Mouse (Mus musculus): ENCODE results near the gene Zfand2a. TPM values are rescaled to one million over a fixed set of nuclear protein-coding genes. Genes with fewer than 3 reads are reported as not detected.

The Zfand2a gene
- polyA plus RNA-seq, 1 experiment from 2014 or later, result 2.7 TPM

DNA sequence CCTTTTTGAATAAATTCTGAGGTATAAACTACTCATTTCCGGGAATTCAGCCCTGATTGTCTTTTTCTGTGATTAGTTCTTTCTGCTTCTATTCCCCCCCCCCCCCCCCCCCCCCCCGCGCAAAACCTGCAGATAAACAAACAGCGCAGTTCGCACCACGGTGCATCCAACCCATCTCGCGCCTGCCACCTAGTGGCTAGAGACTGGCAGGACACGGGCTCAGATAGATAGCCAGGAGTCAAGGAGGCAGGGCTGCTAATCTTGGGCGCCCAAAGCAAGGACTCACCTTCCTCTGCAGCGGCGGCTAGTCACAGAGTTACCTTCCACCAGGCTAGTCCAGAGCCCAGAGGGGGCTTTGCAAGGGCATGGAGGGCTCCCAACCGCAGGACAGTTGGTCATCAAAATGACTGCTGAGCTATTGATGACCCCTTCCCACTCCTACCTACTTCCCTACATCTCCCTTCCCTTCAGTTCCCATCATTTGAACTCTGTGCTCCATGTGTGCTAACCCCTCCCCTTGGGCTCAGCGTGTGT, 20.8 kb upstream of the Zfand2a start:
- H3K27me3 ChIP-seq (ENCODE audit: control insufficient read depth, insufficient read depth, low read depth, low read length), result peaks cover 5% of the 10 kb centered on the region; the same call in 1 of the 2 replicates

DNA sequence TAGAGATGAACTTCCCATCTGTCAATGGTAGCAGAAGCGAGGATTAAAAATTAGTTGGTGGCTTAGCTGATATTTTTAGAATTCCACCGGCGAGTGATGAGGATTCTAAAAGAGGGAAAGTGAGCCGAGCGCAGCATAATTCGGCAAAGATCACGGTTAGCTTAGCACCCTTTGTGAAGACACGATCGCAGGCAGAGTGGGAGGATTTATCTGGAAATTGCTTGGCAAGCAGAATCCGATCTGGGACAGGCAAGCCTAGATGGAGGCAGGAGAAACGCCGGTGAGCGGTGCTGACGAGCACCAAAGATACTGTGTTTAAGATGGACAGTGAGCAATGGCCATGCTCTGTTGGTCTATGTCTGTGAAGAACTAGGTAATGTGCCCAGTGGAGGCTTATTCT, 17.9 kb upstream of the Zfand2a start:
- peaks cover 2% of the 10 kb centered on the region; the same call in 1 of the 2 replicates for H3K27me3 ChIP-seq (ENCODE audit: control insufficient read depth, insufficient read depth, low read depth, low read length)
- 76% methylated on average over 14 of the region's 14 CpGs for WGBS (ENCODE audit: insufficient replicate concordance)
- H3K36me3 ChIP-seq (ENCODE audit: control insufficient read depth, insufficient read depth), result no peaks in the 10 kb centered on the region
- no peaks in the 10 kb centered on the region for H3K4me1 ChIP-seq (ENCODE audit: control insufficient read depth, low read depth, low read length)
- H3K27ac ChIP-seq (ENCODE audit: low read length), result no peak overlapping the region
- H3K9ac ChIP-seq (ENCODE audit: low read depth, low read length), result no peak overlapping the region
- ATAC-seq (ENCODE audit: low read depth), result no peak
- no peaks in the 10 kb centered on the region for H3K9me3 ChIP-seq (replicated peaks; ENCODE audit: control insufficient read depth, low read length)
- H3K4me3 ChIP-seq (ENCODE audit: low read depth, low read length), result no peak overlapping the region
- no peak overlapping the region for H3K4me2 ChIP-seq (ENCODE audit: low read depth, low read length)

More for the DNA sequence above, 20.8 kb upstream of the Zfand2a start:
- no peak overlapping the region for H3K4me3 ChIP-seq (ENCODE audit: low read depth, low read length)
- no peaks in the 10 kb centered on the region for H3K4me1 ChIP-seq (ENCODE audit: control insufficient read depth, low read depth, low read length)
- no peak for ATAC-seq (ENCODE audit: low read depth)
- no peaks in the 10 kb centered on the region for H3K36me3 ChIP-seq (ENCODE audit: control insufficient read depth, insufficient read depth)
- no peak overlapping the region for H3K4me2 ChIP-seq (ENCODE audit: low read depth, low read length)
- H3K27ac ChIP-seq (ENCODE audit: low read length), result no peak overlapping the region
- no peak overlapping the region for H3K9ac ChIP-seq (ENCODE audit: low read depth, low read length)
- WGBS (ENCODE audit: insufficient replicate concordance), result 2% methylated on average over 12 of the region's 14 CpGs
- no peaks in the 10 kb centered on the region for H3K9me3 ChIP-seq (replicated peaks; ENCODE audit: control insufficient read depth, low read length)

DNA sequence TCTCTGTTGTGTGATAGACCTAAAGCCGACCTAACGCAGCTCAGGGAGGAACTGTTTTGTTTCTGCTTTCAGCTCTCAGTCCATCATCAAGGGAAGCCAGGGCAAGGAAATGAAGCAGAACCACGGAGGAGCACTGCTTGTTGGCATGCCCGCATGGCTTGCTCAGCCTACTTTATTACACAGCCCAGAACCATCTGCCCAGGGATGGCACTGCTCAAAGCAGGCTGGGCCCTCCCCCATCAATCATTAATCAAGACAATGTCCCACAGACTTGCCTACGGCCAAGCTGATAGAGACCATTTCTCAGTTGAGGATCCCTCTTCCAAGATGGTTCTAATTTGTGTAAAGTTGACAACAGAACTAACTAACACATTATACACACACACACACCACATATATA, 14.4 kb upstream of the Zfand2a start:
- H3K4me1 ChIP-seq (ENCODE audit: control insufficient read depth, low read depth, low read length), result no peaks in the 10 kb centered on the region
- H3K27me3 ChIP-seq (ENCODE audit: control insufficient read depth, insufficient read depth, low read depth, low read length), result peaks cover 7% of the 10 kb centered on the region
- H3K36me3 ChIP-seq (ENCODE audit: control insufficient read depth, insufficient read depth), result no peaks in the 10 kb centered on the region
- no peak overlapping the region for H3K4me3 ChIP-seq (ENCODE audit: low read depth, low read length)
- H3K27ac ChIP-seq (ENCODE audit: low read length), result no peak overlapping the region
- 28% methylated on average over 5 of the region's 5 CpGs for WGBS (ENCODE audit: insufficient replicate concordance)
- no peak overlapping the region for H3K9ac ChIP-seq (ENCODE audit: low read depth, low read length)
- no peaks in the 10 kb centered on the region for H3K9me3 ChIP-seq (replicated peaks; ENCODE audit: control insufficient read depth, low read length)
- H3K4me2 ChIP-seq (ENCODE audit: low read depth, low read length), result no peak overlapping the region
- ATAC-seq (ENCODE audit: low read depth), result no peak

DNA sequence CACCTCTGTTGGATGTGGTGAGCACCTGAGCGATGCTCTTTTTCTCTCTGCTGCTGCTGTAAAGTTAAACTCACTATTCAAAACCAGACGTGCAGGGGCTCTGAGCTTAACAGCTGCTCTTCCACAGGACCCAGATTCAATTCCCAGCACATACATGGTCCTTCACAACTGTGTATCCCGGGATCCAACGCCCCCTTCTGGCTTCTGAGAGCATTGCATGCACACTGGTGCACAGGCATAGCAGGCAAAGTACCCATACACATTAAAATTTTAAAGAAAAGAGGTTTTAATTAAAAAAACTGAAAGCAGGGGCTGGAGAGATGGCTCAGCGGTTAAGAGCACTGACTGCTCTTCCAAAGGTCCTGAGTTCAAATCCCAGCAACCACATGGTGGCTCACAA, 12.6 kb upstream of the Zfand2a start:
- no peak overlapping the region for H3K9ac ChIP-seq (ENCODE audit: low read depth, low read length)
- H3K27me3 ChIP-seq (ENCODE audit: control insufficient read depth, insufficient read depth, low read depth, low read length), result peaks cover 7% of the 10 kb centered on the region
- WGBS (ENCODE audit: insufficient replicate concordance), result 44% methylated on average over 5 of the region's 5 CpGs
- ATAC-seq (ENCODE audit: low read depth), result no peak
- H3K4me2 ChIP-seq (ENCODE audit: low read depth, low read length), result no peak overlapping the region
- no peak overlapping the region for H3K4me3 ChIP-seq (ENCODE audit: low read depth, low read length)
- no peaks in the 10 kb centered on the region for H3K4me1 ChIP-seq (ENCODE audit: control insufficient read depth, low read depth, low read length)
- no peak overlapping the region for H3K27ac ChIP-seq (ENCODE audit: low read length)
- no peaks in the 10 kb centered on the region for H3K36me3 ChIP-seq (ENCODE audit: control insufficient read depth, insufficient read depth)
- H3K9me3 ChIP-seq (replicated peaks; ENCODE audit: control insufficient read depth, low read length), result no peaks in the 10 kb centered on the region

DNA sequence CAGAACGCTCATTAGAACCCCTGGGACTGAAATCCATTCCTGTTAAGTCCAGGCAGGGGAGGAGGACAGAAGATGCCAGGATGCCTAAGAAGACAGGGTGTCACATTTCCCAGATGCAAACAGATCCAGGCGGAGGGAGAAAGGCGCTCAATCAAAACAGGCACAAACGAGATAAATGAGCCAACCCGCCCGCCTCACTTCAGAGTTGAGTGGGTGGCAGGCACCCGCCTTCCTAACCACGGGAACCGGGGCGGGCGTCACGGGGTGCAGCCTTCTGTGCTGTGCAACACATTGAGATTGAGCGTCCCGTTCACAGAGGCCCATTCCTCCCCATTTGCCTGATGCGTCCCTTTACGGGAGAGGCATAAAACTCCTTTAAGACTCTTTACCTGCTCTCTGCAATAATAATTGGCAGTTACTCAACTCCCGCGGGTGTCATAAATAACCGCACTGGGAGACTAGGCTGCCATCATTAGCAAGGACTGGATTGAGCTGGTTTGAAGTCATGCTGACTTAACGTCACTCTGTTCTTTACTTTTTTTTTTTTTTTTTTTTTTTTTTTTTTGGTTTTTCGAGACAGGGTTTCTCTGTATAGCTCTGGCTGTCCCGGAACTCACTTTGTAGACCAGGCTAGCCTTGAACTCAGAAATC, 10.8 kb upstream of the Zfand2a start:
- 34% methylated on average over 22 of the region's 22 CpGs for WGBS (ENCODE audit: insufficient replicate concordance)

DNA sequence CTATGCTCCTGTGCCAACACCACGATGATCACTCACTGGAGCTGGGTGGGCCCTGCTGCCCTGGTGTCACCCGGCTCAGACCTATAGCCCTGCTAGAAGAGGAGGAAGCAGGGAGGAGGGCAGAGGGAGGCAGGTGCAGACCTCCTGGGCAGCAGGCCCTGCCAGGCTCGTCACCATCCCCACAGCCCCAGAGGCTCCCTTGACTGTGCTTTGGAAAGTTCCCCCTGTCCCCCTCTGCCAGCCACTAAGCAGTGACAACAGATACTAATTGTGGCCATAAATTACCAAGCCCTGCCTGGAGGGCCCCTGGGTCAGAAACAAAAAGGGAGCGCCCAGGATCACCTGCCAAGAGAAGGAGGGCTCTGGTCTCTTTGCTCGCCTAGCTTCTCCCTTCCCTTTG, 9.3 kb upstream of the Zfand2a start:
- Histone ChIP-seq H3K27me3 (ENCODE audit: control insufficient read depth, insufficient read depth, low read depth, low read length) (peaks cover 7% of the 10 kb centered on the region), H3K9me3 (replicated peaks; ENCODE audit: control insufficient read depth, low read length) (no peaks in the 10 kb centered on the region), H3K4me1 (ENCODE audit: control insufficient read depth, low read depth, low read length) (no peaks in the 10 kb centered on the region), H3K27ac (ENCODE audit: low read length) (no peak overlapping the region), H3K9ac (ENCODE audit: low read depth, low read length) (no peak overlapping the region), H3K4me3 (ENCODE audit: low read depth, low read length) (no peak overlapping the region), H3K4me2 (ENCODE audit: low read depth, low read length) (no peak overlapping the region), H3K36me3 (ENCODE audit: control insufficient read depth, insufficient read depth) (no peaks in the 10 kb centered on the region)
- no peak for ATAC-seq (ENCODE audit: low read depth)
- WGBS (ENCODE audit: insufficient replicate concordance), result 47% methylated on average over 5 of the region's 5 CpGs

More for the DNA sequence above, 10.8 kb upstream of the Zfand2a start:
- Histone ChIP-seq H3K4me1 (ENCODE audit: control insufficient read depth, low read depth, low read length) (no peaks in the 10 kb centered on the region), H3K4me2 (ENCODE audit: low read depth, low read length) (no peak overlapping the region), H3K36me3 (ENCODE audit: control insufficient read depth, insufficient read depth) (no peaks in the 10 kb centered on the region), H3K9ac (ENCODE audit: low read depth, low read length) (no peak overlapping the region), H3K4me3 (ENCODE audit: low read depth, low read length) (no peak overlapping the region), H3K27ac (ENCODE audit: low read length) (no peak overlapping the region), H3K27me3 (ENCODE audit: control insufficient read depth, insufficient read depth, low read depth, low read length) (peaks cover 7% of the 10 kb centered on the region), H3K9me3 (replicated peaks; ENCODE audit: control insufficient read depth, low read length) (no peaks in the 10 kb centered on the region)
- ATAC-seq (ENCODE audit: low read depth), result no peak

DNA sequence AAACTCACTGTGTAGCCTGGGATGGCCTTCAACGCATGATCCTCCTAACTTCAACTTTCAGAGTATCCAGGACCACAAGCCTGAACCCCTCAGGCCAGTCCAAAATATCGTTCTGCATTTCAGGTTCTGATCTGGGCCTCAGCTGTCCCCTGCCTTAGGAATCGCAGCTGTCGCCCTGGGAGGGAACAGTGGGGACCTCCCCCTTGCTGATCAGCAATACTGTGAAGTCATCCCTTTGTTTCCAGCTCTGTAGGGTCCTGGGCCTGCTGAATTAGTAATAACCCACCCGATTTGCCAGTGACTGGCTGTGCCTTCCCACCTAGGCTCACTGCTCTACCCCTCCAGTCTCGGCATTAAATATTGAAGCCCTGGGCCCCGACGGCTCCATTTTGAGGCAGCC, 7.0 kb upstream of the Zfand2a start:
- Histone ChIP-seq H3K9me3 (replicated peaks; ENCODE audit: control insufficient read depth, low read length) (no peaks in the 10 kb centered on the region), H3K36me3 (ENCODE audit: control insufficient read depth, insufficient read depth) (no peaks in the 10 kb centered on the region), H3K9ac (ENCODE audit: low read depth, low read length) (no peak overlapping the region), H3K4me3 (ENCODE audit: low read depth, low read length) (no peak overlapping the region), H3K4me2 (ENCODE audit: low read depth, low read length) (no peak overlapping the region), H3K4me1 (ENCODE audit: control insufficient read depth, low read depth, low read length) (no peaks in the 10 kb centered on the region), H3K27ac (ENCODE audit: low read length) (no peak overlapping the region), H3K27me3 (ENCODE audit: control insufficient read depth, insufficient read depth, low read depth, low read length) (peaks cover 7% of the 10 kb centered on the region)
- no peak for ATAC-seq (ENCODE audit: low read depth)
- WGBS (ENCODE audit: insufficient replicate concordance), result 49% methylated on average over 8 of the region's 8 CpGs

DNA sequence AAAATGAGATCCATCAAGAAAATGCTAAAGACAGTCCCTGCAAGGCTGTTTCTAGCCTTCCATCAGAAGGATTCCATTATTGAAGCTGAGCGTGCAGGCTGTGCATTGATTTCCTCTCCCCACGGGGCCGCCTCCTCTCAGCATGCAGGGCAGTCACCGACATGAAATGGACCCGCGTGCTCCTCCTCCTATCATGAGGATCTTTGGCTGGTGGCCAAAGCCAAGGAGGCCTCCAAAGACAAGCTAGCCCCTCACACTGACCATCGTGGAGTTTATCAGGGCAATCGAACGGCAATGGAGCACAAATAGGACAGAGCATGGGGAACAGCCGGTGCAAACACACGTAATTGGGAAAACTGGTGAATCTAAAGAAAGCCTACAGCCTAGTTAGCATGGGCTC, 5.8 kb upstream of the Zfand2a start:
- peaks cover 6% of the 10 kb centered on the region for H3K27me3 ChIP-seq (ENCODE audit: control insufficient read depth, insufficient read depth, low read depth, low read length)
- no peak overlapping the region for H3K4me2 ChIP-seq (ENCODE audit: low read depth, low read length)
- no peak overlapping the region for H3K9ac ChIP-seq (ENCODE audit: low read depth, low read length)
- H3K36me3 ChIP-seq (ENCODE audit: control insufficient read depth, insufficient read depth), result no peaks in the 10 kb centered on the region
- no peak for ATAC-seq (ENCODE audit: low read depth)
- H3K27ac ChIP-seq (ENCODE audit: low read length), result no peak overlapping the region
- 73% methylated on average over 11 of the region's 11 CpGs for WGBS (ENCODE audit: insufficient replicate concordance)
- H3K4me3 ChIP-seq (ENCODE audit: low read depth, low read length), result no peak overlapping the region
- no peaks in the 10 kb centered on the region for H3K4me1 ChIP-seq (ENCODE audit: control insufficient read depth, low read depth, low read length)
- no peaks in the 10 kb centered on the region for H3K9me3 ChIP-seq (replicated peaks; ENCODE audit: control insufficient read depth, low read length)

DNA sequence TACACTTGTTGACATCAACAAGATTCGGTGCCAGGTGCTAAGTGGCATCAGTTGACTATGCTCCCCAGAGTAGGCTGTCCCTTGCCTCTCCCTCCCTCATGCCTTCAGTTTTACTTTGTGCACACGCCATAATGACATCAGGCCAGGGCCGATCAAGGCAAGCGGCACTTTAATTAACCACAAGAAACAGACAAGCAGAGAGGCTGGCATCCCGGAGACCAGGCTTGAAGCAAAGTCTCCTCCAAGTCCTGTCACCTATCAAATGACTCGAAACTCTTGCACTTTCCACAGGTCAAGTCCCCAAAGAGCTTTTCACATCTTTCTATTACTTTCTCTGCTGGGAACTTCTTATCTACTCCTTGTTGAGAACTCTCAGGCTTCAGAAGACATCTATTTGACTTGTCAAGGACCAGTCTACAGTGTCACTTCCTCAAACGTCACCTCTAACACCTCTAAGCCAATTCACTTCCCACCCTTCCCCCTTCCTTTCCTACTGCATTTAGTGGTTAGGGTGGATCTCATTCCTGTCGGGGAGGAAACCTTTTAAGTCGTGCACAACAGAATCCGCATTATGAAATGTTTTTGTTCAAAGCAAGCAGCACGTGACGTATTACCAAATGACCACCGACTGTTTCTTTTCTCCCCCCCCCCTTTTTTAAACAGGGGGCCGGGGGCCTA, 1.0 kb downstream of the Zfand2a start:
- no peaks in the 10 kb centered on the region for H3K27me3 ChIP-seq (ENCODE audit: control insufficient read depth, insufficient read depth, low read depth, low read length)
- H3K36me3 ChIP-seq (ENCODE audit: control insufficient read depth, insufficient read depth), result peaks cover 3% of the 10 kb centered on the region
- H3K4me2 ChIP-seq (ENCODE audit: low read depth, low read length), result peak overlapping the region; percentile 83
- 39% methylated on average over 14 of the region's 14 CpGs for WGBS (ENCODE audit: insufficient replicate concordance)
- ATAC-seq (ENCODE audit: low read depth), result no peak
- peak overlapping the region; percentile 85 for H3K9ac ChIP-seq (ENCODE audit: low read depth, low read length)
- peaks cover 14% of the 10 kb centered on the region for H3K4me1 ChIP-seq (ENCODE audit: control insufficient read depth, low read depth, low read length)
- peak overlapping the region; percentile 93 for H3K4me3 ChIP-seq (ENCODE audit: low read depth, low read length)
- no peak overlapping the region for H3K27ac ChIP-seq (ENCODE audit: low read length)
- H3K9me3 ChIP-seq (replicated peaks; ENCODE audit: control insufficient read depth, low read length), result no peaks in the 10 kb centered on the region
